Mouse (Mus musculus) heart, embryonic 16.5 days (tissue): ENCODE data around the gene Osbpl10. TPM values are rescaled to one million over a fixed set of nuclear protein-coding genes. Genes with fewer than 3 reads are reported as not detected.

ENCODE experiments used
- ATAC-seq: fragments of 200-750 bp; cut with Nextera tagmentation; replicated peaks from 2 replicates; pipeline ENCODE4 v1.8.0; 2017; ENCODE audit warnings: moderate number of reproducible peaks; ENCODE audit not compliant: insufficient read depth, low FRiP score; ENCODE audit errors: extremely low read depth
- H3K27ac ChIP-seq: fragments of 300-500 bp; sonication (generic); 2 replicates; pipeline ENCODE4 v1.5.1; 2014; ENCODE audit warnings: mild to moderate bottlenecking, low read length, control low read depth, moderate library complexity
- H3K27me3 ChIP-seq: fragments of 300-500 bp; sonication (generic); 2 replicates; pipeline ENCODE4 v1.6.1; 2014; ENCODE audit warnings: low read length, mixed read lengths; ENCODE audit not compliant: control insufficient read depth, insufficient read depth
- H3K36me3 ChIP-seq: fragments of 300-500 bp; sonication (generic); 2 replicates; pipeline ENCODE4 v1.6.1; 2014; ENCODE audit not compliant: control insufficient read depth, insufficient read depth
- H3K4me1 ChIP-seq: fragments of 300-500 bp; sonication (generic); 2 replicates; pipeline ENCODE4 v1.6.1; 2014; ENCODE audit warnings: low read length, mixed read lengths; ENCODE audit not compliant: control insufficient read depth, insufficient read depth
- H3K4me2 ChIP-seq: fragments of 300-500 bp; sonication (generic); 2 replicates; pipeline ENCODE4 v1.6.1; 2014; ENCODE audit warnings: low read depth, mild to moderate bottlenecking, control low read depth, low read length
- H3K4me3 ChIP-seq: fragments of 300-500 bp; sonication (generic); 2 replicates; pipeline ENCODE4 v1.5.1; 2014; ENCODE audit warnings: mild to moderate bottlenecking, control low read depth, low read length
- H3K9ac ChIP-seq: fragments of 300-500 bp; sonication (generic); 2 replicates; pipeline ENCODE4 v1.6.1; 2014; ENCODE audit warnings: low read length, control low read depth
- H3K9me3 ChIP-seq: fragments of 300-500 bp; sonication (generic); replicated peaks from 2 replicates; pipeline ENCODE4 v1.6.1; 2016; ENCODE audit warnings: low read length; ENCODE audit not compliant: control insufficient read depth
- WGBS: fragments of 180-500 bp; shearing (Covaris S2); extraction: QIAGEN DNeasy Blood & Tissue Kit; methylation state at CpG from one replicate; pipeline ENCODE4 v1.1.7; 2014; 5-methylcytosine and 5-hydroxymethylcytosine counted together
- polyA plus RNA-seq: library from polyadenylated mRNA; unstranded; fragments of >200 nt; fragmentation: Nextera tagmentation; extraction: Ambion mirVana; gene quantifications from 2 replicates; pipeline ENCODE4 v1.2.1, GENCODE M21; 2015

Gene Osbpl10
- polyA plus RNA-seq, 1 experiment from 2014 or later = 5.1 TPM

DNA sequence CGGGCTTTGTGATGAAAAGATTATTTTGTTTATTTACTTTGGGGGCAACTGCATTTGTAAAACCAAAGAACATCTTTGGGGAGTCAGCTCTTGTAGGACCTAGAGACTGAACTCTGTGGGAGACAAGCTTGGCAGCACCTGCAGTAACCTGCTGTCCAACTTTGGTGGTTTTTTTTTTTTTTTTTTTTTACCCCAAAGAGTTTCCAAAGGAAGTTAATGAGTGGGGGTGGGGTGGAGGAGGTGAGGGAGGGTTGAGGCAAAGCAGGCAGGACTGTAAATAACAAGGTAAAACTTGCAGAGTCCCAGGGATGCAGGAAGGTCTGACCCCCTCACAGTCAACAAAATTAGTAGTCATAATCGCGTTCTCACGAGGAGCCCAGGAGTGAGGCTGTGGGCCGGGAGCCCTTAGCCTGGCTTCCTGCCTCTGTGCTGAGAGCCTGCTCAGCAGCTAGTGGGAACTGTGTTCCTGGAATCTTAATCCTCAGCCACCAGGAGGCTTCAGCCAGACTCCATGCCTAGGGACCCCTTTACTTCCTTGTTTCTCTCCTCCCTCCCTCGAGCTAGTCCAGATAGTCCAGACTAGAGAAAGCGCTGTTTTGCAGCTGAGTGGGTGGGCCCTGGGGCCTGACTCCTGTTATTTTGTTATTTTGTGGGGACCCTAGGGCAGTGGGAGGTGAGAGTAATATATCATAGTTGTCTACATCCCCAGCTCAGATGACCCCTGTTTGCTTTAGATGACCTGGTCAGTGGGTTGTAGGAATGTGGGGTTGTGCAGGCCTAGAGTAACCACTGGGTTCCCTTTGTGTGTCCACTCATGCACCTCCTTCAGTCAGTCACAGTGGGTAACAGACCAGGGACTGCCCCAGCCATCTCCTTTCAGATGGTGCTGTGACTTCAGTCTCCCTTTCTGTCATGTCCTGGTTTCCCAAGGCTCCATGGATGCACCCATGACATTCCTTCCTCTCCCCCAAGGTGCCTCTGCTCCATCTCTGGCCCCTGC, 236.5 kb downstream of the Osbpl10 start:
- WGBS = 20% methylated on average over 7 of the region's 7 CpGs
- 0 out of 2 replicates have a peak, but pooled peaks have one; percentile 25 for ATAC-seq

DNA sequence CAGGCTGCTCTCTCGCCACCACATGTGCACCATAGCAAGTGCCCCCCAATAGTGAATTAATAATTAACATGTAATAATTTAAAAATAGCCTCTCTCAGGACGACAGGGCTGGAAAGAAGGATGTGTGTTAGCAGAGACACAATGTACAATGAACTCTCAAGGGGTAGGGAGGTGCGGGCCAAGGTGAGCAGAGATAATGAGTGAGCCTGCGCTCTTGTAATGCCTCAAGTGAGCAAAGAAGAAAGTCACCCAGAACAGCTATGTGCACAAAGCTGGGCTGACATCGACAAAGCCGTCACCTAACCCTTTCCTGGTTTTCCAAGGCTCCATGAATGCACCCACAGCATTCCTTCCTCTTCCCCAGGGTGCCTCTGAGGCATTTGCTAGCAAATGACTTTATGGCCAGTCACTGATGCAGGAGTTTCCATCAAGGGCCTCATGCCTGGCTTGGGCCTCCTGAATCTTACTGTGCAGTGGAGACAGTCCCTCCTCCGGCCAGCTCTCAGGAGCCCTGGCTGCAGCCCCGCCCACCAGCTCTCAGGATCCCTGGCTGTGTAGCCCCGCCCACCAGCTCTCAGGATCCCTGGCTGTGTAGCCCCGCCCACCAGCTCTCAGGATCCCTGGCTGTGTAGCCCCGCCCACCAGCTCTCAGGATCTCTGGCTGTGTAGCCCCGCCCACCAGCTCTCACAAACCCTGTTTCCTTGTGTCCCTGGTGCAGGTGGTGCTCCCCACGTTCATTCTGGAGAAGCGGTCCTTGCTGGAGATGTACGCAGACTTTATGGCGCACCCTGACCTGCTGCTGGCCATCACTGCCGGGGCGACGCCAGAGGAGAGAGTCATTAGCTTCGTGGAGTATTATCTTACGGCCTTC, 237.7 kb downstream of the Osbpl10 start:
- ATAC-seq = no peak
- no peak overlapping the region for H3K9ac ChIP-seq
- H3K36me3 ChIP-seq = no peaks in the 10 kb centered on the region
- H3K9me3 ChIP-seq = no peaks in the 10 kb centered on the region
- H3K27me3 ChIP-seq = no peaks in the 10 kb centered on the region
- no peak overlapping the region for H3K27ac ChIP-seq
- H3K4me1 ChIP-seq = peaks cover 8% of the 10 kb centered on the region
- 36% methylated on average over 21 of the region's 21 CpGs for WGBS
- no peak overlapping the region for H3K4me2 ChIP-seq
- no peak overlapping the region for H3K4me3 ChIP-seq

More for the DNA sequence above, 236.5 kb downstream of the Osbpl10 start:
- no peak overlapping the region for H3K9ac ChIP-seq
- H3K4me3 ChIP-seq = no peak overlapping the region
- H3K9me3 ChIP-seq = no peaks in the 10 kb centered on the region
- H3K4me2 ChIP-seq = no peak overlapping the region; the same call in 1 of the 2 replicates
- no peaks in the 10 kb centered on the region for H3K36me3 ChIP-seq
- 0 out of 2 replicates have a peak overlapping the region, but pooled peaks have one; percentile 21 for H3K27ac ChIP-seq
- H3K4me1 ChIP-seq = peaks cover 8% of the 10 kb centered on the region
- H3K27me3 ChIP-seq = no peaks in the 10 kb centered on the region

DNA sequence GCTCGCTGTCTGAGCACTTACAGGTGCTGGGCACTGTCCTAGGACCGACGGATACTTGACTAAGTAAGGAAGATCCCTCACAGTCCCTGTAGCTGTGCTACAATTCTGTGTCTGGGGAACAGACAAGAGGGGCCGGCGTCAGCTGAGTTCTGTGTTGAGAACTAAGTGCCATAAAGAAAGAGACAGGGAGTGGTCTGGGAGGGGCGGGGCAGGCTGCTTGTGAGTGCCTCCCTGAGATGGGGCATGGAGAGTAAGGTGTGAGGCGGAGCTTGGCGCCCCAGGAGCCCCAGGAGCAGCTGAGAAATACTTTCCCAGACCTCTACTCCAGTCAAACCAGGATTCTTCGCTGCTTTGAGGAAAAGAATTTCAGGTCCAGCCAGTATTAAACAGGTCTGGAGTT, 239.6 kb downstream of the Osbpl10 start:
- H3K4me2 ChIP-seq = no peak overlapping the region
- no peaks in the 10 kb centered on the region for H3K9me3 ChIP-seq
- H3K4me1 ChIP-seq = peaks cover 8% of the 10 kb centered on the region
- H3K27me3 ChIP-seq = no peaks in the 10 kb centered on the region
- H3K27ac ChIP-seq = no peak overlapping the region
- no peak for ATAC-seq
- no peaks in the 10 kb centered on the region for H3K36me3 ChIP-seq
- no peak overlapping the region for H3K4me3 ChIP-seq
- 39% methylated on average over 9 of the region's 9 CpGs for WGBS
- H3K9ac ChIP-seq = no peak overlapping the region

DNA sequence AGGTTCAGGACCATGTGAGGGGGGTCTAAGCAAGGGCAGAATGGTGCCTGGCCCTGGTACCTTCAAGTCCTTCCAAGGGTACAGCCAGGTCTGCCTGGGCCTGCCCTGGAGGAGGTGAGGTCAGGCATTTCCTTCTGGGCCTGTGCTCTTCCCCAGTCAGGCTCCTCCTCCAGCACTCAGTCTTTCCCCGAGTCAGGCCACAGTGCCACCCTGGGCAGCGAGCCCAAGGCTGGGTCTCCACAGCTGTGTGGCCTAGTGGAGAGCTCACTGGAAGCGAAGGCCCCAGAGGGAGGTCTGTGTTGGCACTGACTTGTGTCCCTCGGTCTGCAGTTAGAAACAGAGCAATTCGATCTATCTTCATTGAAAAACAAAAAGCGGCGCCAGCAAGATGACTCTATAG, 242.1 kb downstream of the Osbpl10 start:
- Histone ChIP-seq H3K9ac (no peak overlapping the region), H3K36me3 (no peaks in the 10 kb centered on the region), H3K4me2 (no peak overlapping the region), H3K27me3 (no peaks in the 10 kb centered on the region), H3K4me3 (no peak overlapping the region), H3K27ac (no peak overlapping the region), H3K4me1 (peaks cover 5% of the 10 kb centered on the region; the same call in 1 of the 2 replicates), H3K9me3 (no peaks in the 10 kb centered on the region)
- ATAC-seq = no peak
- 73% methylated on average over 7 of the region's 7 CpGs for WGBS

DNA sequence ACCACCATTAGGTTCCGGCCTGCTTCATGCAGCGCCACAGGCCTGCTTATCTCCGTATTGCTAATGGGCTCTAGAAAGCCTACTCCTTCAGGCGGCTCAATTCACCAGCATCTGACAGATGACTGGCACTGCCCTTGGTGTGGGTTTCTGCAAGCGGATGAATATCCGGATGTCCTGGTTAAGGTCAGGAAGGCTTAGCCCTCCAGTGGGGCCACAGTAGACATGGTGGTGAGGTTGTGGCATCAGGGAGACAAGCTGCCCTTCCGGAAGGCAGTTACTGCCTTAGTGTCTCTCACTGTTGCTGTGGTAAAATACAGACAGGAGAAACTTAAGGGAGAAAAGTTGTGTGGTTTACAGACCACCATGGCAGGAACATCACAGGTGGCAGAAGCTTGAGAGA, 242.9 kb downstream of the Osbpl10 start:
- H3K36me3 ChIP-seq = no peaks in the 10 kb centered on the region
- no peaks in the 10 kb centered on the region for H3K9me3 ChIP-seq
- H3K9ac ChIP-seq = no peak overlapping the region
- no peaks in the 10 kb centered on the region for H3K27me3 ChIP-seq
- no peak overlapping the region for H3K4me3 ChIP-seq
- ATAC-seq = no peak
- H3K4me1 ChIP-seq = no peaks in the 10 kb centered on the region
- H3K27ac ChIP-seq = no peak overlapping the region
- 74% methylated on average over 7 of the region's 7 CpGs for WGBS
- H3K4me2 ChIP-seq = no peak overlapping the region

- Histone ChIP-seq H3K4me2 (no peak overlapping the region), H3K4me1 (no peaks in the 10 kb centered on the region), H3K36me3 (no peaks in the 10 kb centered on the region), H3K9me3 (no peaks in the 10 kb centered on the region), H3K27ac (no peak overlapping the region), H3K27me3 (no peaks in the 10 kb centered on the region), H3K4me3 (no peak overlapping the region), H3K9ac (no peak overlapping the region)
- 74% methylated on average over 7 of the region's 7 CpGs for WGBS
- no peak for ATAC-seq
Observed at GRCm38 (mm10) chr9:115224744-115225354, 246.5 kb downstream of the Osbpl10 start.

DNA sequence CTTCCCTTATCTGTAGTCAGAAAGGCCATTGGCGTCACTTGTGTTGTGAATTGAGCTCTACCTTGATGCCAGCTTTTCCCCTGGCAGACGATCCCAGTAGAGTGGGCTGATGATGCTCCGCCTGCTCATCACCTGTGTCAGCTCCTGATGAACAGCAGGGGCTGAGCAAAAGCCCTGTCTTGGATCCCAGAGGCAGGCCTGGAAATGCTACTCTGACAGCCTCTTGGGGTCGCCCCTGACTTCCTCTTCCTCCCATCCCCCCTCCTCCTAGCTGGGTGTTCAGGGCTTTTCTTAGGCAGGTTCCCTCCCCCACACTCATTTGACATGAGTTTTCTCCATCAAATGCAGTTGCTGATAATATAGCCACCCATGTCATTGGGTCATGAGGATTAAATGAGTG, 250.8 kb downstream of the Osbpl10 start:
- Histone ChIP-seq H3K36me3 (no peaks in the 10 kb centered on the region), H3K4me1 (no peaks in the 10 kb centered on the region), H3K4me2 (no peak overlapping the region), H3K9me3 (no peaks in the 10 kb centered on the region), H3K27ac (no peak overlapping the region), H3K9ac (no peak overlapping the region), H3K27me3 (no peaks in the 10 kb centered on the region), H3K4me3 (no peak overlapping the region)
- no peak for ATAC-seq
- WGBS = 65% methylated on average over 4 of the region's 4 CpGs

- no peak for ATAC-seq
- no peaks in the 10 kb centered on the region for H3K9me3 ChIP-seq
- H3K27me3 ChIP-seq = no peaks in the 10 kb centered on the region
- no peak overlapping the region for H3K4me3 ChIP-seq
- H3K36me3 ChIP-seq = no peaks in the 10 kb centered on the region
- no peaks in the 10 kb centered on the region for H3K4me1 ChIP-seq
- H3K9ac ChIP-seq = no peak overlapping the region
- no peak overlapping the region for H3K27ac ChIP-seq
- WGBS = 75% methylated on average over 10 of the region's 10 CpGs
- no peak overlapping the region for H3K4me2 ChIP-seq
Observed at GRCm38 (mm10) chr9:115229676-115230075, 251.3 kb downstream of the Osbpl10 start.
